Mouse (Mus musculus) stomach, embryonic 16.5 days (tissue): ENCODE results near the gene Ano7. TPM values are rescaled to one million over a fixed set of nuclear protein-coding genes. Genes with fewer than 3 reads are reported as not detected.
"Not testable (repeated sequence)": the region's sequence is repeated elsewhere in the genome, so short reads cannot be mapped to it uniquely, and the experiment has no call there.

Experiments
- ATAC-seq: fragments of 200-750 bp; cut with Nextera tagmentation; 2 replicates; pipeline ENCODE4 v1.8.0; 2017; ENCODE audit warnings: moderate number of reproducible peaks, moderate TSS enrichment; ENCODE audit not compliant: insufficient read depth, low FRiP score
- H3K27ac ChIP-seq: fragments of 300-500 bp; sonication (generic); 2 replicates; pipeline ENCODE4 v1.5.1; 2014; ENCODE audit warnings: low read length
- H3K27me3 ChIP-seq: fragments of 300-500 bp; sonication (generic); 2 replicates; pipeline ENCODE4 v1.6.1; 2014; ENCODE audit warnings: low read length, control low read depth, mixed read lengths; ENCODE audit not compliant: control insufficient read depth, insufficient read depth
- H3K36me3 ChIP-seq: fragments of 300-500 bp; sonication (generic); 2 replicates; pipeline ENCODE4 v1.6.1; 2014; ENCODE audit warnings: low read length; ENCODE audit not compliant: control insufficient read depth, insufficient read depth
- H3K4me1 ChIP-seq: fragments of 300-500 bp; sonication (generic); 2 replicates; pipeline ENCODE4 v1.6.1; 2014; ENCODE audit warnings: low read length, control low read depth, mixed read lengths; ENCODE audit not compliant: control insufficient read depth, insufficient read depth
- H3K4me2 ChIP-seq: fragments of 300-500 bp; sonication (generic); 2 replicates; pipeline ENCODE4 v1.6.1; 2014; ENCODE audit warnings: low read depth, low read length, mixed read lengths
- H3K4me3 ChIP-seq: fragments of 300-500 bp; sonication (generic); replicated peaks from 2 replicates; pipeline ENCODE4 v1.5.1; 2014; ENCODE audit warnings: mild to moderate bottlenecking, low read length
- H3K9ac ChIP-seq: fragments of 300-500 bp; sonication (generic); 2 replicates; pipeline ENCODE4 v1.6.1; 2014; ENCODE audit warnings: low read length
- H3K9me3 ChIP-seq: fragments of 300-500 bp; sonication (generic); replicated peaks from 2 replicates; pipeline ENCODE4 v1.6.1; 2016; ENCODE audit warnings: low read length, control low read depth; ENCODE audit not compliant: control insufficient read depth
- WGBS: fragments of 180-500 bp; shearing (Covaris S2); extraction: QIAGEN DNeasy Blood & Tissue Kit; methylation state at CpG from one replicate; pipeline ENCODE4 v1.1.7; 2014; 5-methylcytosine and 5-hydroxymethylcytosine counted together
- microRNA-seq: library from miRNA; unstranded; fragments of <30 nt; microRNA quantifications from one replicate; pipeline ENCODE4, GENCODE M21; 2016
- polyA plus RNA-seq: library from polyadenylated mRNA; unstranded; fragments of >200 nt; fragmentation: Nextera tagmentation; extraction: Ambion mirVana; gene quantifications from 2 replicates; pipeline ENCODE4 v1.2.1, GENCODE M21; 2015

Gene Ano7
- polyA plus RNA-seq, 1 experiment from 2014 or later, result 2.1 TPM

- no peak overlapping the region for H3K27ac ChIP-seq
- no peak overlapping the region for H3K9ac ChIP-seq
- no peak overlapping the region for H3K4me3 ChIP-seq
- no peak overlapping the region for H3K4me2 ChIP-seq
- H3K36me3 ChIP-seq, result peaks cover 19% of the 10 kb centered on the region
- no peak for ATAC-seq
- H3K4me1 ChIP-seq, result peaks cover 15% of the 10 kb centered on the region
- 91% methylated on average over 1 of the region's 1 CpGs for WGBS
- H3K9me3 ChIP-seq, result no peaks in the 10 kb centered on the region
- H3K27me3 ChIP-seq, result no peaks in the 10 kb centered on the region
These were observed 65.6 kb downstream of the Ano7 start for GRCm38 (mm10) chr1:93439321-93439720.

- 2% methylated on average over 18 of the region's 18 CpGs for WGBS
- Histone ChIP-seq H3K4me3 (peak overlapping the region; percentile 96), H3K9me3 (no peaks in the 10 kb centered on the region), H3K27ac (peak overlapping the region; percentile 97), H3K4me2 (peak overlapping the region; percentile 69), H3K4me1 (peaks cover 24% of the 10 kb centered on the region), H3K36me3 (0 out of 2 replicates have a peak, but pooled peaks cover 5% of the 10 kb centered on the region), H3K9ac (peak overlapping the region; percentile 94), H3K27me3 (no peaks in the 10 kb centered on the region)
- ATAC-seq, result peak; percentile 88
These were observed 70.8 kb downstream of the Ano7 start for GRCm38 (mm10) chr1:93444405-93445110.

GRCm38 (mm10) chr1:93445111-93445821, 71.5 kb downstream of the Ano7 start:
- WGBS, result under 1% methylated on average over 80 of the region's 84 CpGs
- ATAC-seq, result peak; percentile 94
- H3K36me3 ChIP-seq, result 0 out of 2 replicates have a peak, but pooled peaks cover 3% of the 10 kb centered on the region
- H3K4me3 ChIP-seq, result peak overlapping the region; percentile 96
- H3K9me3 ChIP-seq, result no peaks in the 10 kb centered on the region
- peak overlapping the region; percentile 97 for H3K27ac ChIP-seq
- H3K4me1 ChIP-seq, result peaks cover 24% of the 10 kb centered on the region
- H3K4me2 ChIP-seq, result peak overlapping the region; percentile 69
- H3K9ac ChIP-seq, result peak overlapping the region; percentile 94
- H3K27me3 ChIP-seq, result no peaks in the 10 kb centered on the region

GRCm38 (mm10) chr1:93445822-93446162, 72.1 kb downstream of the Ano7 start:
- no peaks in the 10 kb centered on the region for H3K9me3 ChIP-seq
- peaks cover 24% of the 10 kb centered on the region for H3K4me1 ChIP-seq
- H3K27ac ChIP-seq, result peak overlapping the region; percentile 97
- H3K4me3 ChIP-seq, result peak overlapping the region; percentile 96
- peak overlapping the region; percentile 69 for H3K4me2 ChIP-seq
- no peaks in the 10 kb centered on the region for H3K27me3 ChIP-seq
- H3K9ac ChIP-seq, result peak overlapping the region; percentile 94
- ATAC-seq, result no peak
- WGBS, result 8% methylated on average over 3 of the region's 3 CpGs
- 0 out of 2 replicates have a peak, but pooled peaks cover 3% of the 10 kb centered on the region for H3K36me3 ChIP-seq

- H3K36me3 ChIP-seq, H3K9me3 ChIP-seq, H3K4me3 ChIP-seq, H3K4me1 ChIP-seq, H3K27ac ChIP-seq, H3K9ac ChIP-seq, ATAC-seq, H3K27me3 ChIP-seq, H3K4me2 ChIP-seq: not testable (repeated sequence)
- 79% methylated on average over 5 of the region's 5 CpGs for WGBS
These were observed 76.4 kb downstream of the Ano7 start for GRCm38 (mm10) chr1:93450118-93450517.

GRCm38 (mm10) chr1:93453721-93454255, 80.1 kb downstream of the Ano7 start:
- H3K4me3 ChIP-seq, result no peak overlapping the region
- no peak overlapping the region for H3K4me2 ChIP-seq
- no peak overlapping the region for H3K9ac ChIP-seq
- no peak for ATAC-seq
- H3K4me1 ChIP-seq, result no peaks in the 10 kb centered on the region
- no peaks in the 10 kb centered on the region for H3K36me3 ChIP-seq
- no peak overlapping the region for H3K27ac ChIP-seq
- no peaks in the 10 kb centered on the region for H3K27me3 ChIP-seq
- H3K9me3 ChIP-seq, result no peaks in the 10 kb centered on the region

Small RNA genes within 50 kb of the gene (microRNA-seq; reads per million reads assigned to microRNA genes)
- gene Mir6345, result not detected
- gene Mir6902, result not detected

Other genes with a start within 250 kb of the Ano7 start
- 0.47 and 0.53 TPM in 2 replicates for gene Agxt, start 238.7 kb upstream of the Ano7 start, polyA plus RNA-seq
- 17.7 and 32.8 TPM in 2 replicates for gene 2310007B03Rik, start 213.0 kb upstream of the Ano7 start, polyA plus RNA-seq
- 0.18 and 0.24 TPM in 2 replicates for gene Crocc2, start 205.2 kb upstream of the Ano7 start, polyA plus RNA-seq
- gene Sned1, start 138.1 kb upstream of the Ano7 start, polyA plus RNA-seq, result 9.2 and 9.3 TPM in 2 replicates
- 26.6 and 29.1 TPM in 2 replicates for gene Mterf4, start 68.0 kb upstream of the Ano7 start, polyA plus RNA-seq
- 50.3 and 61.1 TPM in 2 replicates for gene Ppp1r7, start 31.1 kb upstream of the Ano7 start, polyA plus RNA-seq
- gene Pask, start 30.4 kb upstream of the Ano7 start, polyA plus RNA-seq, result 10.6 and 13.8 TPM in 2 replicates
- 162 and 165 TPM in 2 replicates for gene Hdlbp, start 104.9 kb downstream of the Ano7 start, polyA plus RNA-seq
- gene Farp2, start 138.1 kb downstream of the Ano7 start, polyA plus RNA-seq, result 6.9 and 7.2 TPM in 2 replicates